Mouse (Mus musculus) liver, embryonic 14.5 days (tissue): Measurements from ENCODE around the gene Herc1. TPM values are rescaled to one million over a fixed set of nuclear protein-coding genes. Genes with fewer than 3 reads are reported as not detected.

ENCODE experiments used
- ATAC-seq: fragments of 200-750 bp; cut with Nextera tagmentation; 2 replicates; pipeline ENCODE4 v1.8.0; 2017; ENCODE audit warnings: moderate number of reproducible peaks, mild to moderate bottlenecking, moderate library complexity; ENCODE audit not compliant: insufficient read depth
- DNase-seq, 3 experiments: peaks; one replicate each; pipeline ENCODE4 v3.0.0-alpha.2; 2012 to 2013; ENCODE audit warnings: low read depth in 3 of 3, low spot score in 3 of 3
- H3K27ac ChIP-seq: fragments of 300-500 bp; sonication (generic); 2 replicates; pipeline ENCODE4 v1.5.1; 2014; ENCODE audit warnings: moderate library complexity, mild to moderate bottlenecking, control low read depth, inconsistent platforms
- H3K27me3 ChIP-seq: fragments of 300-500 bp; sonication (generic); 2 replicates; pipeline ENCODE4 v1.6.1; 2014; ENCODE audit warnings: mild to moderate bottlenecking, low read length, moderate library complexity; ENCODE audit not compliant: control insufficient read depth, insufficient read depth
- H3K36me3 ChIP-seq: fragments of 300-500 bp; sonication (generic); replicated peaks from 2 replicates; pipeline ENCODE4 v1.6.1; 2014; ENCODE audit warnings: low read depth; ENCODE audit not compliant: control insufficient read depth, insufficient read depth
- H3K4me1 ChIP-seq, 2 experiments: fragments of 200-500 bp in 1 of 2; fragments of 300-500 bp in 1 of 2; sonication (generic) in 1 of 2; replicated peaks; 2 replicates each; pipeline ENCODE4 v1.6.1; 2012 to 2014; ENCODE audit warnings: antibody characterized with exemption in 1 of 2, inconsistent platforms in 1 of 2, low read length in 1 of 2; ENCODE audit not compliant: control insufficient read depth in 2 of 2, insufficient read depth in 2 of 2
- H3K4me2 ChIP-seq: fragments of 300-500 bp; sonication (generic); 2 replicates; pipeline ENCODE4 v1.6.1; 2014; ENCODE audit warnings: low read depth, mild to moderate bottlenecking, control low read depth, moderate library complexity
- H3K4me3 ChIP-seq, 2 experiments: fragments of 200-500 bp in 1 of 2; fragments of 300-500 bp in 1 of 2; sonication (generic) in 1 of 2; 2 replicates each; pipeline ENCODE4 v1.5.1; 2012 to 2014; ENCODE audit warnings: low read depth in 2 of 2, low read length in 2 of 2, mild to moderate bottlenecking in 2 of 2, control low read depth in 1 of 2, inconsistent platforms in 1 of 2, moderate library complexity in 1 of 2; ENCODE audit not compliant: insufficient read depth in 1 of 2
- H3K9ac ChIP-seq: fragments of 300-500 bp; sonication (generic); replicated peaks from 2 replicates; pipeline ENCODE4 v1.6.1; 2014; ENCODE audit warnings: mild to moderate bottlenecking, control low read depth, moderate library complexity
- H3K9me3 ChIP-seq: fragments of 300-500 bp; sonication (generic); 2 replicates; pipeline ENCODE4 v1.6.1; 2016; ENCODE audit warnings: low read length, mixed read lengths; ENCODE audit not compliant: control insufficient read depth
- CTCF ChIP-seq: IDR thresholded peaks from 2 replicates; pipeline ENCODE4 v1.5.1; 2016; ENCODE audit warnings: antibody characterized with exemption, low read depth, control low read depth
- EP300 ChIP-seq: IDR thresholded peaks from 2 replicates; pipeline ENCODE4 v1.6.1; 2016; ENCODE audit warnings: antibody characterized with exemption, low read depth
- WGBS: fragments of 180-500 bp; shearing (Covaris S2); extraction: QIAGEN DNeasy Blood & Tissue Kit; methylation state at CpG from one replicate; pipeline ENCODE4 v1.1.7; 2014; ENCODE audit not compliant: insufficient replicate concordance; 5-methylcytosine and 5-hydroxymethylcytosine counted together
- polyA plus RNA-seq, 2 experiments: library from polyadenylated mRNA; depleted of rRNA in 1 of 2; stranded (reverse) in 1 of 2; unstranded in 1 of 2; fragments of >200 nt; fragmentation: Nextera tagmentation in 1 of 2; extraction: Ambion mirVana in 1 of 2; gene quantifications; 2 replicates each; pipeline versions ENCODE4 v1.2.1 to v1.2.3; 2012 to 2014

Gene Herc1
- polyA plus RNA-seq, 2 experiments: 23.9 to 25.0 TPM

- peak overlapping the region; percentile 68 for H3K4me2 ChIP-seq
- peak overlapping the region; percentile 64 to 72 for H3K4me3 ChIP-seq
- H3K9me3 ChIP-seq: no peaks in the 10 kb centered on the region
- DNase-seq: no peak
- ATAC-seq: no peak
- TF ChIP-seq EP300 (no peak), CTCF (no peak)
- H3K27me3 ChIP-seq: no peaks in the 10 kb centered on the region
- peaks cover 49% of the 10 kb centered on the region for H3K36me3 ChIP-seq
- peak overlapping the region; percentile 65 for H3K9ac ChIP-seq
- H3K27ac ChIP-seq: peak overlapping the region; percentile 70
- WGBS: 5% methylated on average over 2 of the region's 2 CpGs
- H3K4me1 ChIP-seq: peaks cover 16 to 25% of the 10 kb centered on the region in 2 experiments
Observed at GRCm38 (mm10) chr9:66510944-66511343, 160.7 kb downstream of the Herc1 start.

- H3K4me3 ChIP-seq: peak overlapping the region; percentile 64 to 72
- H3K4me2 ChIP-seq: peak overlapping the region; percentile 68
- WGBS: under 1% methylated on average over 78 of the region's 78 CpGs
- no peaks in the 10 kb centered on the region for H3K9me3 ChIP-seq
- H3K9ac ChIP-seq: peak overlapping the region; percentile 65
- peaks cover 48% of the 10 kb centered on the region for H3K36me3 ChIP-seq
- peak; percentile 74 to 77 (median 76) for DNase-seq
- H3K27me3 ChIP-seq: no peaks in the 10 kb centered on the region
- no peak for TF ChIP-seq CTCF
- no peak for TF ChIP-seq EP300
- H3K4me1 ChIP-seq: peaks cover 8 to 17% of the 10 kb centered on the region in 2 experiments
- H3K27ac ChIP-seq: peak overlapping the region; percentile 70
- ATAC-seq: peak; percentile 84
Observed at GRCm38 (mm10) chr9:66511580-66512350, 161.5 kb downstream of the Herc1 start.

- Histone ChIP-seq H3K9me3 (no peaks in the 10 kb centered on the region), H3K4me2 (peak overlapping the region; percentile 68), H3K27me3 (no peaks in the 10 kb centered on the region), H3K4me3 (peak overlapping the region; percentile 64 to 72), H3K27ac (peak overlapping the region; percentile 65), H3K36me3 (peaks cover 48% of the 10 kb centered on the region), H3K9ac (peak overlapping the region; percentile 65), H3K4me1 (peaks cover 6 to 15% of the 10 kb centered on the region in 2 experiments; a peak in 3 of 4 replicates)
- peak; percentile 75 for ATAC-seq
- WGBS: 0% methylated on average over 8 of the region's 8 CpGs
- TF ChIP-seq CTCF (no peak; the same call in 1 of the 2 replicates), EP300 (no peak)
- peak; percentile 64 to 69 (median 67) for DNase-seq
Observed at GRCm38 (mm10) chr9:66512351-66512671, 162.1 kb downstream of the Herc1 start.

- peak overlapping the region; percentile 68; the same call in 1 of the 2 replicates for H3K4me2 ChIP-seq
- H3K4me1 ChIP-seq: peaks cover 6 to 15% of the 10 kb centered on the region in 2 experiments; a peak in 3 of 4 replicates
- H3K27me3 ChIP-seq: no peaks in the 10 kb centered on the region
- H3K9ac ChIP-seq: no peak overlapping the region
- no peak overlapping the region for H3K4me3 ChIP-seq
- ATAC-seq: no peak
- H3K36me3 ChIP-seq: peaks cover 48% of the 10 kb centered on the region
- TF ChIP-seq CTCF: peak; percentile 56
- no peak for TF ChIP-seq EP300
- DNase-seq: no peak
- no peak overlapping the region for H3K27ac ChIP-seq
- no peaks in the 10 kb centered on the region for H3K9me3 ChIP-seq
Observed at GRCm38 (mm10) chr9:66513150-66513549, 162.9 kb downstream of the Herc1 start.

- no peak for DNase-seq
- H3K4me3 ChIP-seq: no peak overlapping the region
- WGBS: 84% methylated on average over 4 of the region's 4 CpGs
- no peak overlapping the region for H3K4me2 ChIP-seq
- no peaks in the 10 kb centered on the region for H3K27me3 ChIP-seq
- no peaks in the 10 kb centered on the region for H3K9me3 ChIP-seq
- no peak for TF ChIP-seq EP300
- no peak for TF ChIP-seq CTCF
- H3K27ac ChIP-seq: no peak overlapping the region
- H3K36me3 ChIP-seq: peaks cover 44% of the 10 kb centered on the region
- no peak overlapping the region for H3K9ac ChIP-seq
- H3K4me1 ChIP-seq: peaks cover 6 to 15% of the 10 kb centered on the region in 2 experiments; a peak in 3 of 4 replicates
- no peak for ATAC-seq
Observed at GRCm38 (mm10) chr9:66513661-66514255, 163.5 kb downstream of the Herc1 start.
